Mouse (Mus musculus): ENCODE results near the gene Osbpl8.

DNA sequence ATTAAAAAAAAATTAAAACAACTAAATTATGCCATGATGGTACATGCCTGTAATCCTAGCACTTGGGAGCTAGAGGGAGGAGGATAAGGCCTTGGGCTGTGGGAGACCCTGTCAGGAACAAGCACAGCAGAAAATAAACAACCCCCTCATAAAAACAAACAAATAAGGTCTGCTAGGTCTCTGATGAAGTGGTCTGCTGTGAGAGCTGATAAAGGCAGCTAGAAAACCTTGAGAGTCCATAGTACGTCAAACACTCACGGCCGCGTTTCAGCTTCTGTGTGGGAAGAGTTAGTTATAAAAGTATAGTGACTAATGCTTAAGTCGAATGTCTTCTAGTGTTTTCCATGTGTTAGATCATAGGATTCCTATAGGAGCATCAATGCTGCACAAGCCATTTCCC, 72.9 kb downstream of the Osbpl8 start:
- TF ChIP-seq POLR2A (IDR thresholded peaks at IDR 0.05; ENCODE audit: low read depth, low read length) (no peak), CTCF (IDR thresholded peaks at IDR 0.05; ENCODE audit: extremely low read depth, insufficient read length, insufficient replicate concordance, low read depth, low read length) (no peak)
